Mouse (Mus musculus) regulatory T cell (primary cell): Measurements from ENCODE around the gene Mad2l2.

ENCODE experiments used
- in situ Hi-C: fragments of 300-600 bp; cut with MboI, MseI; formaldehyde crosslinking; loops from one replicate; pipeline ENCODE4 v1.15.1; 2025; ENCODE audit warnings: high pct_unique_total_duplicates

Gene Mad2l2

GRCm38 (mm10) chr4:148140098-148141011 is 10.2 kb downstream of the Mad2l2 start:
- in situ Hi-C loops: no loop called here

- in situ Hi-C loops: no loop called here
Observed at GRCm38 (mm10) chr4:148143721-148144120, 13.5 kb downstream of the Mad2l2 start.

- in situ Hi-C loops: no loop called here
Observed at GRCm38 (mm10) chr4:148147714-148148113, 17.5 kb downstream of the Mad2l2 start.

GRCm38 (mm10) chr4:148149540-148149939 is 19.4 kb downstream of the Mad2l2 start:
- in situ Hi-C loops: no loop called here

- in situ Hi-C loops: no loop called here
Observed at GRCm38 (mm10) chr4:148150242-148150641, 20.1 kb downstream of the Mad2l2 start.

GRCm38 (mm10) chr4:148150953-148151266 is 20.7 kb downstream of the Mad2l2 start:
- in situ Hi-C loops: no loop called here

GRCm38 (mm10) chr4:148151267-148152168 is 21.3 kb downstream of the Mad2l2 start, which contains the start of gene Fbxo6:
Fbxo6 (minus strand) TSS chr4:148152140.
- in situ Hi-C loops: no loop called here

- in situ Hi-C loops: no loop called here
Observed at GRCm38 (mm10) chr4:148152547-148152946, 22.4 kb downstream of the Mad2l2 start.

- in situ Hi-C loops: no loop called here
Observed at GRCm38 (mm10) chr4:148154006-148154405, 23.8 kb downstream of the Mad2l2 start.

GRCm38 (mm10) chr4:148154982-148155381 is 24.8 kb downstream of the Mad2l2 start:
- in situ Hi-C loops: no loop called here

- in situ Hi-C loops: no loop called here
Observed at GRCm38 (mm10) chr4:148158436-148159348, 28.5 kb downstream of the Mad2l2 start.

GRCm38 (mm10) chr4:148159544-148160435 is 29.6 kb downstream of the Mad2l2 start:
- in situ Hi-C loops: loop anchor here (5.0 kb wide), 1 partner anchor 47 kb away; no protein-coding TSS in a partner anchor

- in situ Hi-C loops: loop anchor here (5.0 kb wide), 1 partner anchor 48 kb away; no protein-coding TSS in a partner anchor
Observed at GRCm38 (mm10) chr4:148160436-148161390, 30.5 kb downstream of the Mad2l2 start, which contains the start of the genes Fbxo44 and Fbxo2. Fbxo44 (minus strand) TSS chr4:148160482. Fbxo2 (plus strand) TSS chr4:148160621.

- in situ Hi-C loops: loop anchor here (5.0 kb wide), 1 partner anchor 52 kb away; no protein-coding TSS in a partner anchor
Observed at GRCm38 (mm10) chr4:148164002-148164439, 33.8 kb downstream of the Mad2l2 start.

GRCm38 (mm10) chr4:148164461-148164860 is 34.3 kb downstream of the Mad2l2 start:
- in situ Hi-C loops: loop anchor here (5.0 kb wide), 1 partner anchor 52 kb away; no protein-coding TSS in a partner anchor

GRCm38 (mm10) chr4:148165551-148165950 is 35.4 kb downstream of the Mad2l2 start:
- in situ Hi-C loops: no loop called here

GRCm38 (mm10) chr4:148166431-148166830 is 36.2 kb downstream of the Mad2l2 start:
- in situ Hi-C loops: no loop called here

GRCm38 (mm10) chr4:148166986-148167385 is 36.8 kb downstream of the Mad2l2 start:
- in situ Hi-C loops: no loop called here

- in situ Hi-C loops: no loop called here
Observed at GRCm38 (mm10) chr4:148168287-148168686, 38.1 kb downstream of the Mad2l2 start.
